Mouse (Mus musculus): ENCODE data around the gene Mob2. TPM values are rescaled to one million over a fixed set of nuclear protein-coding genes. Genes with fewer than 3 reads are reported as not detected.

Gene Mob2
- polyA plus RNA-seq, 1 experiment from 2014 or later, result 76.2 TPM

GRCm38 (mm10) chr7:142080876-142081275, 20.0 kb upstream of the Mob2 start:
- Histone ChIP-seq H3K36me3 (ENCODE audit: insufficient read depth) (peaks cover 5% of the 10 kb centered on the region; the same call in 1 of the 2 replicates), H3K9ac (no peak overlapping the region), H3K27me3 (ENCODE audit: insufficient read depth, low read length) (peaks cover 44% of the 10 kb centered on the region), H3K9me3 (ENCODE audit: low read depth, low read length) (no peaks in the 10 kb centered on the region), H3K4me2 (no peak overlapping the region), H3K4me1 (ENCODE audit: insufficient read depth) (peaks cover 11% of the 10 kb centered on the region), H3K27ac (ENCODE audit: low read depth) (no peak overlapping the region), H3K4me3 (ENCODE audit: low read depth, low read length) (no peak overlapping the region)
- no peak for DNase-seq
- 62% methylated on average over 2 of the region's 2 CpGs for WGBS
- TF ChIP-seq CTCF (IDR thresholded peaks at IDR 0.05; ENCODE audit: low read depth), result no peak
- ATAC-seq (ENCODE audit: insufficient read depth), result no peak

- H3K36me3 ChIP-seq (ENCODE audit: insufficient read depth), result peaks cover 5% of the 10 kb centered on the region; the same call in 1 of the 2 replicates
- no peaks in the 10 kb centered on the region for H3K9me3 ChIP-seq (ENCODE audit: low read depth, low read length)
- ATAC-seq (ENCODE audit: insufficient read depth), result no peak
- TF ChIP-seq CTCF (IDR thresholded peaks at IDR 0.05; ENCODE audit: low read depth), result no peak
- no peak overlapping the region for H3K9ac ChIP-seq
- peaks cover 42% of the 10 kb centered on the region for H3K27me3 ChIP-seq (ENCODE audit: insufficient read depth, low read length)
- H3K4me2 ChIP-seq, result no peak overlapping the region
- H3K27ac ChIP-seq (ENCODE audit: low read depth), result no peak overlapping the region
- H3K4me3 ChIP-seq (ENCODE audit: low read depth, low read length), result no peak overlapping the region
- no peak for DNase-seq
- 44% methylated on average over 5 of the region's 5 CpGs for WGBS
- peaks cover 6% of the 10 kb centered on the region; the same call in 1 of the 2 replicates for H3K4me1 ChIP-seq (ENCODE audit: insufficient read depth)
These were observed 18.5 kb upstream of the Mob2 start for GRCm38 (mm10) chr7:142079365-142079764.

GRCm38 (mm10) chr7:142077138-142077537, 16.3 kb upstream of the Mob2 start:
- 63% methylated on average over 3 of the region's 3 CpGs for WGBS
- ATAC-seq (ENCODE audit: insufficient read depth) (no peak), DNase-seq (no peak)
- H3K27me3 ChIP-seq (ENCODE audit: insufficient read depth, low read length), result peaks cover 20% of the 10 kb centered on the region
- no peak overlapping the region for H3K4me3 ChIP-seq (ENCODE audit: low read depth, low read length)
- TF ChIP-seq CTCF (IDR thresholded peaks at IDR 0.05; ENCODE audit: low read depth), result no peak
- no peak overlapping the region for H3K27ac ChIP-seq (ENCODE audit: low read depth)
- no peaks in the 10 kb centered on the region for H3K9me3 ChIP-seq (ENCODE audit: low read depth, low read length)
- peaks cover under 1% of the 10 kb centered on the region; the same call in 1 of the 2 replicates for H3K36me3 ChIP-seq (ENCODE audit: insufficient read depth)
- no peak overlapping the region for H3K4me2 ChIP-seq
- no peak overlapping the region for H3K9ac ChIP-seq
- no peaks in the 10 kb centered on the region for H3K4me1 ChIP-seq (ENCODE audit: insufficient read depth)

- H3K36me3 ChIP-seq (ENCODE audit: insufficient read depth), result no peaks in the 10 kb centered on the region
- H3K4me2 ChIP-seq, result no peak overlapping the region
- H3K27ac ChIP-seq (ENCODE audit: low read depth), result no peak overlapping the region
- TF ChIP-seq CTCF (IDR thresholded peaks at IDR 0.05; ENCODE audit: low read depth), result no peak
- no peaks in the 10 kb centered on the region for H3K4me1 ChIP-seq (ENCODE audit: insufficient read depth)
- H3K9ac ChIP-seq, result no peak overlapping the region
- 75% methylated on average over 8 of the region's 8 CpGs for WGBS
- DNase-seq (no peak), ATAC-seq (ENCODE audit: insufficient read depth) (no peak)
- H3K27me3 ChIP-seq (ENCODE audit: insufficient read depth, low read length), result 0 out of 2 replicates have a peak, but pooled peaks cover 3% of the 10 kb centered on the region
- no peaks in the 10 kb centered on the region for H3K9me3 ChIP-seq (ENCODE audit: low read depth, low read length)
- H3K4me3 ChIP-seq (ENCODE audit: low read depth, low read length), result no peak overlapping the region
These were observed 13.5 kb upstream of the Mob2 start for GRCm38 (mm10) chr7:142074146-142074886.

GRCm38 (mm10) chr7:142071717-142072116, 10.9 kb upstream of the Mob2 start:
- Histone ChIP-seq H3K36me3 (ENCODE audit: insufficient read depth) (no peaks in the 10 kb centered on the region), H3K4me1 (ENCODE audit: insufficient read depth) (no peaks in the 10 kb centered on the region), H3K9ac (no peak overlapping the region), H3K27ac (ENCODE audit: low read depth) (no peak overlapping the region), H3K9me3 (ENCODE audit: low read depth, low read length) (no peaks in the 10 kb centered on the region), H3K4me3 (ENCODE audit: low read depth, low read length) (no peak overlapping the region), H3K27me3 (ENCODE audit: insufficient read depth, low read length) (0 out of 2 replicates have a peak, but pooled peaks cover 3% of the 10 kb centered on the region), H3K4me2 (no peak overlapping the region)
- no peak for TF ChIP-seq CTCF (IDR thresholded peaks at IDR 0.05; ENCODE audit: low read depth)
- DNase-seq, result no peak
- no peak for ATAC-seq (ENCODE audit: insufficient read depth)

- Histone ChIP-seq H3K9ac (no peak overlapping the region), H3K4me2 (peak overlapping the region; percentile 37; the same call in 1 of the 2 replicates), H3K4me1 (ENCODE audit: insufficient read depth) (no peaks in the 10 kb centered on the region), H3K9me3 (ENCODE audit: low read depth, low read length) (no peaks in the 10 kb centered on the region), H3K27me3 (ENCODE audit: insufficient read depth, low read length) (0 out of 2 replicates have a peak, but pooled peaks cover 5% of the 10 kb centered on the region), H3K36me3 (ENCODE audit: insufficient read depth) (no peaks in the 10 kb centered on the region), H3K27ac (ENCODE audit: low read depth) (no peak overlapping the region), H3K4me3 (ENCODE audit: low read depth, low read length) (no peak overlapping the region)
- TF ChIP-seq CTCF (IDR thresholded peaks at IDR 0.05; ENCODE audit: low read depth), result no peak
- no peak for DNase-seq
- 6% methylated on average over 9 of the region's 10 CpGs for WGBS
- 0 out of 2 replicates have a peak, but pooled peaks have one; percentile 8 for ATAC-seq (ENCODE audit: insufficient read depth)
These were observed 10.3 kb upstream of the Mob2 start for GRCm38 (mm10) chr7:142071212-142071578.

- Histone ChIP-seq H3K9ac (no peak overlapping the region), H3K4me1 (ENCODE audit: insufficient read depth) (no peaks in the 10 kb centered on the region), H3K36me3 (ENCODE audit: insufficient read depth) (no peaks in the 10 kb centered on the region), H3K27ac (ENCODE audit: low read depth) (no peak overlapping the region), H3K4me2 (peak overlapping the region; percentile 37; the same call in 1 of the 2 replicates), H3K27me3 (ENCODE audit: insufficient read depth, low read length) (0 out of 2 replicates have a peak, but pooled peaks cover 5% of the 10 kb centered on the region), H3K4me3 (ENCODE audit: low read depth, low read length) (no peak overlapping the region), H3K9me3 (ENCODE audit: low read depth, low read length) (no peaks in the 10 kb centered on the region)
- WGBS, result 15% methylated on average over 13 of the region's 13 CpGs
- 0 out of 2 replicates have a peak, but pooled peaks have one; percentile 66 for ATAC-seq (ENCODE audit: insufficient read depth)
- DNase-seq, result peak; percentile 80
- TF ChIP-seq CTCF (IDR thresholded peaks at IDR 0.05; ENCODE audit: low read depth), result peak; percentile 81
These were observed 9.8 kb upstream of the Mob2 start for GRCm38 (mm10) chr7:142070458-142071211.

All from lung, embryonic 14.5 days (tissue).